Mouse (Mus musculus): ENCODE data around the gene Olfr411. TPM values are rescaled to one million over a fixed set of nuclear protein-coding genes. Genes with fewer than 3 reads are reported as not detected.
A peak's percentile ranks its signal among the peaks of the same experiment; 100 is the strongest.

Olfr411 gene
- polyA plus RNA-seq, 1 experiment, result not detected

DNA sequence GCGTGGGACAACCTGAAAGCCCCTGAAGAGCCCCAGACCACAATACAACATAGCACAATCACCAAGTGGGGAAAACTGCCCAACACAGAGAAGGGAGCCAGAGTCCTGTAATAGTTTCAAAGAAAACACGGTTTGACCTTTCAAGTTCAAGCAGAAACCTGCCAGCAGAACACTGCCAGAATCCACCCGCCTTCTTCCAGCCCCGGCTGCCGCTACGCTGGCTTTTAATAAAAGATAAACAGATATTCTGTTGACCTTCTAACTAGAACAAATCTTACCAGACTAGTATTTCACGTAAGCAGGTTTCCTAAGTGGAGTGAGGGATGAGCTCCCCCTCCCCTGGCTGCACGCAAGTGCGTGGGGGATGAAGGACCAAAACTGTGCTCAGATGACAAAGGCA lies 33.2 kb upstream of the Olfr411 start:
- no peak overlapping the region for H3K27ac ChIP-seq (ENCODE audit: insufficient read depth, low read depth, low read length)
- no peak for TF ChIP-seq POLR2A (IDR thresholded peaks at IDR 0.05; ENCODE audit: low read depth, low read length)
- TF ChIP-seq CTCF (IDR thresholded peaks at IDR 0.05; ENCODE audit: extremely low read depth, insufficient read length, insufficient replicate concordance, low read depth, low read length), result no peak
- no peak overlapping the region for H3K4me3 ChIP-seq (ENCODE audit: low read depth, low read length)
- H3K4me1 ChIP-seq (ENCODE audit: control insufficient read depth, insufficient read depth, insufficient read length, low read length), result no peaks in the 10 kb centered on the region
- 80% methylated on average over 9 of the region's 9 CpGs for WGBS
- H3K27me3 ChIP-seq (ENCODE audit: control insufficient read depth, insufficient read depth, low read length), result no peaks in the 10 kb centered on the region
- H3K36me3 ChIP-seq (ENCODE audit: control insufficient read depth, insufficient read depth, low read length), result peaks cover 43% of the 10 kb centered on the region

DNA sequence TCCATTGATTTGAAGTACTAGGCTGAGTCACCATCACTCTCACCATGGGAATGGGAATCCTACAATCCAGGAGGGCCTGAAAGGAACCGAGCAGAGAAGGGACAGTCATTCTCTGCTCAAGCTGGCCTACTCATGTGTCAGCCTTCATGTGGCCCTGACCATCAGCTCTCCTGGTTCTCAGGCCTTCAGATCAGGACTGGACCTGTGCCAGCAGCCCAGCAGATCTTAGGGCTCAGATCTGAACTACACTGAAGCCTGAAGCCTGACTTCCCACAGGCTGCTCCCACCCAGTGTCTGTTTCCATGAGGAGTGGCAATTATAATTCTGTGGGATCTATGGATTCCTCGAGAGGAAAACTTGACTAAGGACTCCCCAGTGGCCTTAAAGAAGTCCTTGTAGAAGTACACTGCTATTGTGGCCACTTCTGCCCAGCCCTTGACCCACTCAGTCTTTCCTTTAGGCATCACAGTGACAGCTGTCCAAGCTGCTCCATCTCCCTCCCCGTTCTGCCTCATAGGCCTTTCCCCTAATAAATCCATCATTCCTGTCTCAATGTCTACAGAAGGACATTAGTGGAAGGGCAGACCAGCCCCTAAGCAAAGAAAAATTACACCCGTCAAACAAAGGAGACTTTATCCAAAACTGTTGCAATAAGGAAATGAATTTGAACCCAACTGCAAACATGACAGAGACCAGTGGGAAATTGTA lies 26.9 kb upstream of the Olfr411 start:
- no peak for TF ChIP-seq CTCF (IDR thresholded peaks at IDR 0.05; ENCODE audit: extremely low read depth, insufficient read length, insufficient replicate concordance, low read depth, low read length)
- TF ChIP-seq POLR2A (IDR thresholded peaks at IDR 0.05; ENCODE audit: low read depth, low read length), result no peak
- no peak overlapping the region for H3K27ac ChIP-seq (ENCODE audit: insufficient read depth, low read depth, low read length)
- H3K4me1 ChIP-seq (ENCODE audit: control insufficient read depth, insufficient read depth, insufficient read length, low read length), result no peaks in the 10 kb centered on the region; the same call in 1 of the 2 replicates
- no peaks in the 10 kb centered on the region for H3K27me3 ChIP-seq (ENCODE audit: control insufficient read depth, insufficient read depth, low read length)
- no peak overlapping the region for H3K4me3 ChIP-seq (ENCODE audit: low read depth, low read length)
- WGBS, result 24% methylated on average over 4 of the region's 4 CpGs
- H3K36me3 ChIP-seq (ENCODE audit: control insufficient read depth, insufficient read depth, low read length), result peaks cover 4% of the 10 kb centered on the region; the same call in 1 of the 2 replicates

DNA sequence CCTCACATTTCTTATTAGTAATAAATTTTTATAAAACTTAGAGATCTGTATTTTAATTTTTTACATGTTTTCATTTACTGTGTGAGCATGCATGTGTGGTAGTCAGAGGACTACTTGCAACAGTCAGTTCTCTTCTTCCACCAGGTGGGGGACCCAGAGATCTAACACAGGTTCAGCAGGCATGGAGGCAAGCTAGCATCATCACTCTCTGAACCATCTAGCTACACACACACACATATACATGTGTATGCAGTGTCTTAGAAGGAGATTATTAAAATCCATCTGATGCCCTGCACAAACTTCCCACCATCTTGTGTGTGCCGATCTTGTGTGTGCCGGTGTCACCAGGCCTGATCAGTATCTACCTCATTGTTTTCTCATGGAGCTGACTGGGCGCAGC lies 24.4 kb upstream of the Olfr411 start:
- Histone ChIP-seq H3K4me3 (ENCODE audit: low read depth, low read length) (no peak overlapping the region), H3K27ac (ENCODE audit: insufficient read depth, low read depth, low read length) (no peak overlapping the region), H3K27me3 (ENCODE audit: control insufficient read depth, insufficient read depth, low read length) (no peaks in the 10 kb centered on the region), H3K4me1 (ENCODE audit: control insufficient read depth, insufficient read depth, insufficient read length, low read length) (no peaks in the 10 kb centered on the region; the same call in 1 of the 2 replicates), H3K36me3 (ENCODE audit: control insufficient read depth, insufficient read depth, low read length) (no peaks in the 10 kb centered on the region)
- TF ChIP-seq CTCF (IDR thresholded peaks at IDR 0.05; ENCODE audit: extremely low read depth, insufficient read length, insufficient replicate concordance, low read depth, low read length), result peak; percentile 48; the same call in 1 of the 2 replicates
- no peak for TF ChIP-seq POLR2A (IDR thresholded peaks at IDR 0.05; ENCODE audit: low read depth, low read length)
- WGBS, result 59% methylated on average over 3 of the region's 3 CpGs

DNA sequence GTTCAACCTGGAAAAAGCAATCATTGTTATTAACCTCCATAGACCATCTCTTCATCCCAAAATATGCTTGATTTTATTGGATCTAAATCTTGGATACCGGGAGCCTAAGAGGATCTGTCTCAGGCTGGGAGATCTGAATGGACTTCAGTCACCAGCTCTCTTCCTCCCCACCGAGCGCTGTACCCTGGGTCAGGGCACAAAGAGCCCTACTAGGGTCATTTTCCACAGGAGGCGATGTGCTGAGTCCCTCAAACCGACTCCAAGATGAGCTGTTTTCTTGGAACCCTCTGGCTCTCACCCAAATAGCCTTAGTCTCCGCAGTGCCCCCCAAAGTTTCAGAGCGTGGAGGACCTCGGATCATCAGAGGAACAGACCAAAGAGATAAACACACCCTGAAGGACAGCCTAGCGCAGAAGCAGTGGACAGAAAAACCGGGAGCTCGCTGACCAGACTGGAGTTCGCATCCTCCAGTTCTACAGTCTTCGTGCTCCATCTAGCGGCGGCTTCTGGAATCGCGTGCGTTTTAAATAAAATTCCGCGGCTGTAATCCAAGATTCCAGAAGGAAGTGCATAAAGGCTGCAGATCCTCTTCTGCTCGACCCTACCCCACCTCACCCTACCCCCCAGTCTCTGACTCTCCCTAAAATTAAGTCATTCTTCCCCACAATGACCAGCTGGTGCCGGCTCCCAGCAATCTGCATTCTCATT lies 19.1 kb upstream of the Olfr411 start:
- no peaks in the 10 kb centered on the region for H3K36me3 ChIP-seq (ENCODE audit: control insufficient read depth, insufficient read depth, low read length)
- H3K27me3 ChIP-seq (ENCODE audit: control insufficient read depth, insufficient read depth, low read length), result peaks cover 4% of the 10 kb centered on the region; the same call in 1 of the 2 replicates
- H3K27ac ChIP-seq (ENCODE audit: insufficient read depth, low read depth, low read length), result no peak overlapping the region
- peak; percentile 74; the same call in 1 of the 2 replicates for TF ChIP-seq CTCF (IDR thresholded peaks at IDR 0.05; ENCODE audit: extremely low read depth, insufficient read length, insufficient replicate concordance, low read depth, low read length)
- peak; percentile 45; the same call in 1 of the 2 replicates for TF ChIP-seq POLR2A (IDR thresholded peaks at IDR 0.05; ENCODE audit: low read depth, low read length)
- no peaks in the 10 kb centered on the region for H3K4me1 ChIP-seq (ENCODE audit: control insufficient read depth, insufficient read depth, insufficient read length, low read length)
- WGBS, result 14% methylated on average over 22 of the region's 22 CpGs
- no peak overlapping the region for H3K4me3 ChIP-seq (ENCODE audit: low read depth, low read length)

DNA sequence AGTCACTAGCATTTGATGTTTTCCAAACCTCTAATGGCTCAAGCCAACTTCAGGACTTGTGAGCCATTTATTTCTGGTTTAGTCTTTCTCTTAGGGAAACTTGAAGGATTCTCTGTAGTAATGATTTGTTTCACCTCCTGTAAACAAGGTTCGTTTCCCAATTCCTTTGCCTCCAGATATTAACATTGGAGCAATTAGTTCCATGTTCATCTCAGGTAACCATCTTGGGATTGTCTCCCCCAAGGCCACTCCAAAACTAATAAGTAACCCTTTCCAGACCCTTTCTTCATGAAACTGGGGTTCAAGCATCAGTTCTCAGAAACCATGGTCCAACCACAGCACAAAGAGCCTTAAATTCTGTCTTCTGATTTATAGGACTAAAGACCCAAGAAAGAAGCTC lies 9.3 kb upstream of the Olfr411 start, which contains the start of gene Olfr412:
Gene Olfr412, plus strand, starts transcription at position 301 of the 400 bp plus-strand sequence.
- Histone ChIP-seq H3K4me3 (ENCODE audit: low read depth, low read length) (no peak within 1 kb of the TSS), H3K4me1 (ENCODE audit: control insufficient read depth, insufficient read depth, insufficient read length, low read length) (no peaks in the 10 kb centered on the region), H3K27me3 (ENCODE audit: control insufficient read depth, insufficient read depth, low read length) (no peaks in the 10 kb centered on the region), H3K36me3 (ENCODE audit: control insufficient read depth, insufficient read depth, low read length) (no peaks in the 10 kb centered on the region), H3K27ac (ENCODE audit: insufficient read depth, low read depth, low read length) (no peak within 1 kb of the TSS)
- 68% methylated on average over 1 of the region's 1 CpGs for WGBS
- TF ChIP-seq CTCF (IDR thresholded peaks at IDR 0.05; ENCODE audit: extremely low read depth, insufficient read length, insufficient replicate concordance, low read depth, low read length), result no peak
- TF ChIP-seq POLR2A (IDR thresholded peaks at IDR 0.05; ENCODE audit: low read depth, low read length), result no peak

DNA sequence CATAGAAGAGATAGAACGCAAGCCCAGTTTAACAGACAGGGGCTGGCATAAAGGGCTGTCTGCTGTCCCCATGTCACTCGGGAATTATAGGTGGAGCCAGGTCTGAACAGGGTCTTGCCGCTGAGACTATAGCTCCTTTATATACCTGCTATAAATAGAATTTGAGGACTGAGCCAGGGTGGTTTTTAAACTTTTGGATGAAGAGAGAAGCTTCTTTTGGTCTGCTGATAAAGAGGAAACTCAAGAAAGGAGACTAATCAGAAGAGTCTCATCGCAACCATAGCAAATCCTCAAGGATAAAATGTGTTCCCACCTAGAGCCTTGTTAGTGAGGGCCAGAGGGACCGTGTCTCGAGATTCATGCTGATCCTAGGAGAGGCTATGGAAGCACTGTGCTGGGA lies 14.5 kb downstream of the Olfr411 start, which contains the start of gene Olfr410:
Gene Olfr410, minus strand, starts transcription at position 101 of the 400 bp plus-strand sequence.
- no peaks in the 10 kb centered on the region for H3K36me3 ChIP-seq (ENCODE audit: control insufficient read depth, insufficient read depth, low read length)
- H3K27ac ChIP-seq (ENCODE audit: insufficient read depth, low read depth, low read length), result no peak within 1 kb of the TSS
- no peak within 1 kb of the TSS for H3K4me3 ChIP-seq (ENCODE audit: low read depth, low read length)
- 86% methylated on average over 6 of the region's 6 CpGs for WGBS
- no peaks in the 10 kb centered on the region for H3K4me1 ChIP-seq (ENCODE audit: control insufficient read depth, insufficient read depth, insufficient read length, low read length)
- TF ChIP-seq CTCF (IDR thresholded peaks at IDR 0.05; ENCODE audit: extremely low read depth, insufficient read length, insufficient replicate concordance, low read depth, low read length) (no peak), POLR2A (IDR thresholded peaks at IDR 0.05; ENCODE audit: low read depth, low read length) (no peak)
- H3K27me3 ChIP-seq (ENCODE audit: control insufficient read depth, insufficient read depth, low read length), result no peaks in the 10 kb centered on the region

DNA sequence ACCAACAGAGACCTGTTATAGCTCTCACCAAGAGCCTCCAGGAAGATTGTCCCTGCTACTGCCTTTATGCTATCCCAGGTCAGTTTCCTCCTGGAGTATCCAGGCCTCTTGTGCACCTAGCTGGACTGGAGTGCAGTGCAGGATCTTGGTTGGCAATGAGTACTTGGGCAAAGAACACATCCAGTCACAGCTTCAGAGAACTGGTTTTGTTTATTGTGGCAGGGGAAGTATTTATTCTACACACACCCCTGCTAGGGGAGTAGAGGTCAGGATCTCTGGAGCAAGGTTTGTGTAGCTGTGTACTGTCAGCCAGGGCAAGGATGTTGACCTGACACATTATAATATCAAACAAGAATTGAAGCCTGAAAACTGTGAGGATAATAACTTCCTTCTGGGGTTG lies 23.7 kb downstream of the Olfr411 start:
- TF ChIP-seq POLR2A (IDR thresholded peaks at IDR 0.05; ENCODE audit: low read depth, low read length), result no peak
- Histone ChIP-seq H3K36me3 (ENCODE audit: control insufficient read depth, insufficient read depth, low read length) (no peaks in the 10 kb centered on the region), H3K4me1 (ENCODE audit: control insufficient read depth, insufficient read depth, insufficient read length, low read length) (no peaks in the 10 kb centered on the region), H3K27ac (ENCODE audit: insufficient read depth, low read depth, low read length) (no peak overlapping the region), H3K4me3 (ENCODE audit: low read depth, low read length) (no peak overlapping the region), H3K27me3 (ENCODE audit: control insufficient read depth, insufficient read depth, low read length) (no peaks in the 10 kb centered on the region)
